Mouse (Mus musculus) cortical plate, adult 2 months (tissue): ENCODE results near the gene Cradd.

ENCODE experiments used
- CTCF ChIP-seq: fragments of 200-500 bp; IDR thresholded peaks from 2 replicates; pipeline ENCODE4 v1.5.1; 2011; ENCODE audit warnings: mild to moderate bottlenecking, control low read depth, low read length; ENCODE audit not compliant: insufficient read depth; ENCODE audit errors: extremely low read depth
- POLR2A ChIP-seq: fragments of 200-500 bp; IDR thresholded peaks from 2 replicates; pipeline ENCODE4 v1.6.1; 2011; ENCODE audit warnings: mild to moderate bottlenecking, low read length, control low read depth; ENCODE audit not compliant: insufficient read depth; ENCODE audit errors: extremely low read depth

GRCm38 (mm10) chr10:95348457-95348856, 24.5 kb upstream of the Cradd start:
- TF ChIP-seq CTCF (no peak), POLR2A (no peak)
